Mouse (Mus musculus): ENCODE data around the gene Itga10.
"Not testable (repeated sequence)": the region's sequence is repeated elsewhere in the genome, so short reads cannot be mapped to it uniquely, and the experiment has no call there.

Itga10 gene

DNA sequence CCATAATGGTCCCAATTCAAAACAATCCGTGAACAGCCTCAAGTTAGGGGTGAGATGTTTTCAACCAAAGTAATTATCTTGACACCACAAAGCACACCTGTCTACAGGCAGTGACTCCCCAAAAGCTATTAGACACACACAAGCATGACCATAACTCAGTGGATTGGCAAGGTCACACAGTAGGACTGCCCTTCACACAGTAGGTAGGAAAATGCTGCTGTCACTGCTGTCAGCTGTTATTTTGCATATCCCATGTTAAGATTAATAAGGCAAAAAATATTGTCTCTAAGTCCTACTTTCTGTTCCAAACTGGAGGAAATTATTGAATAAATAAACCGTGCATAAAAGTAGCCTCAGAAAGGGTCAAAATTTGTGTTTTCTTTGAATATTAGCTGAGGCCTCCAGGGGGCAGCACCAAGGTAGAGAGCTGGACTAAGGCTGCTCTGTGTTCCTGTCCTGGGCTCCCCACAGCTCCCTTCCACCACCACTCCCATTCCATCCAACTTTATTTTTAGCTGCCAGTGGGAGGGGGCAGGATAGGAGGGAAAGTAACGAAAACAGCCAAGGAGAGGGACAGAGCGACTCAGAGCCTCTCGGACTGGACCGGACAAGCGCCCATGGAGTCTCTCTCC is at the start of gene Itga10:
Gene Itga10 (plus strand): TSS at position 567 of the 632 bp plus-strand sequence.
- no peak for DNase-seq

GRCm38 (mm10) chr3:96595661-96596060 is 49.7 kb upstream of the Itga10 start:
- peak; percentile 78 for DNase-seq

- DNase-seq: peak; percentile 94
These were observed 49.1 kb upstream of the Itga10 start, which contains the start of gene Ankrd34a for GRCm38 (mm10) chr3:96596228-96596707. Gene Ankrd34a (plus strand): TSS chr3:96596636.

GRCm38 (mm10) chr3:96596855-96597254 is 48.5 kb upstream of the Itga10 start:
- peak; percentile 74 for DNase-seq

DNA sequence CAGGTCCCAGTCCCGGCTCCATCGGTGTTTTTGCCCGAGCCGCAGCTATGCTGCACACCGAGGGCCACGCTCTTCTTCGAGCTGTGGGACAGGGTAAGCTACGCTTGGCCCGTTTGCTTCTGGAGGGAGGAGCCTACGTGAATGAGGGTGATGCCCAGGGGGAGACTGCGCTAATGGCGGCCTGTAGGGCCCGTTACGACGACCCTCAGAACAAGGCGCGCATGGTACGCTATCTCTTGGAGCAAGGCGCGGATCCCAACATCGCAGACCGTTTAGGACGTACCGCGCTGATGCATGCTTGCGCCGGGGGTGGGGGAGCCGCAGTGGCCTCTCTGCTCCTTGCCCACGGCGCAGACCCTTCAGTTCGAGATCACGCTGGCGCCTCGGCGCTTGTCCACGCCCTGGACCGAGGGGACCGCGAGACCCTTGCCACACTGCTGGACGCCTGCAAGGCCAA is 47.9 kb upstream of the Itga10 start:
- DNase-seq: peak; percentile 72

DNA sequence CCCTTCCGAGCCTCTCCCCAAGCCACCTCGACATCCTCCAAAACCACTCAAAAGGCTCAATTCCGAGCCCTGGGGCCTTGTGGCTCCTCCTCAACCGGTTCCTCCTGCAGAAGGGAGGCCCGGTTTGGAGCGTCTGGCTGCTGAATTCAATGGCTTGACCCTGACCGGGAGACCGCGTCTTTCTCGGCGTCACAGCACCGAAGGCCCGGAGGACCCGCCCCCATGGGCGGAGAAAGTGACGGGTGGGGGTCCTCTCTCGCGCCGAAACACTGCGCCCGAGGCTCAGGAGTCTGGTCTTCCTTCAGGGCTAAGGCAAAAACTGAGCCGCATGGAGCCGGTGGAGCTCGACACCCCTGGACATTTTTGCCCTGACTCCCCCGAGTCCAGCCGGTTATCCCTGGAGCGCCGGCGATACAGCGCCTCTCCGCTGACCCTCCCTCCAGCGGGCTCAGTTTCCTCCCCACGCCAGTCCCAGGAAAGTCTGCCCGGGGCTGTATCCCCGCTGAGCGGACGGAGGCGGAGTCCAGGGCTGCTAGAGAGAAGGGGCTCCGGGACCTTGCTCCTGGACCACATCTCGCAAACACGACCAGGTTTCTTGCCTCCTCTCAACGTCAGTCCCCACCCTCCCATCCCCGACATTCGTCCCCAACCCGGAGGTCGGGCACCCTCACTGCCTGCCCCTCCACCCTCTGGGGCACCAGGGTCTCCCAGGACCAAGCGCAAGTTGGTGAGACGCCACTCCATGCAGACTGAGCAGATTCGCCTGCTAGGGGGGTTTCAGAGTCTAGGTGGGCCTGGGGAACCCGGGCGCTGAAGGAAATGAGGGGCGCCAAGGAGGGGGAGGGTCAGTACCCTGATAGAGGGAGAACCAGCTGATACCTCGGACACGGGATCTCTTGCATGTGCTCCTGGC is 47.0 kb upstream of the Itga10 start:
- peak; percentile 56 for DNase-seq

DNA sequence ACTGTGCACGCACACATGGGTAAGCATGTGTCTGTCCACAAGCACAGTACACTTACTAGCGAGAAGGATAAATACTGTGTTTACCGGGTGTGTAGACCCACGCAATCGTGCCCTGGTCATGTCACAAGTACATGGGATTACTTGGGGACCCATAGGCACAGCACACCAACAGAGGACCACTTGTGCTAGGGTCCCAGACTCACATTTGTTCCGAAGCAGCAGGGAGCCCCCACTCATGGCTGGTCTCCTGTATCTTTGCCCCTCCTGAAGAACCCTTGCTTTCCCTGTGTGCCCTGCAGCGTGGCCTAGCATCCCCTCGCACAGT is 46.4 kb upstream of the Itga10 start:
- DNase-seq: no peak

DNA sequence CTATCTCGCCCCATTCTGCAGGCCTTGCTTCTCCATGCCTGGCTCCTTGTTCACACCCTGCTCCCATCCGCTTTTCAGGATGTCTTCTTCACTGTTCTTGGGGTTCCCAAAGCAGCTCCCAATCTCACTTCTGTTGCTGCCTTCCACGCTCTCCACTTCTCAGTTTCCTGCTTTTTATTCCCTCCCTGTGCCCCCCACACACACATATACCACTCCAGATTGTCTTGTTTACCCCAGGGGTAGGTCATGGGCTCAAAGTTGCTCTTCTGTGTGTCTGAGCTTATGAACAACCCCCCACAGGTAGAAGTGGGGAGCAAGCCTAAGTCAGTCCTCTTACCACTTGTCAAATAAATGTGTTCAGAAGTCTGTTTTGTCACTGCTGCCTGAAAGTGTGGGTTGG is 46.0 kb upstream of the Itga10 start:
- DNase-seq: no peak

DNA sequence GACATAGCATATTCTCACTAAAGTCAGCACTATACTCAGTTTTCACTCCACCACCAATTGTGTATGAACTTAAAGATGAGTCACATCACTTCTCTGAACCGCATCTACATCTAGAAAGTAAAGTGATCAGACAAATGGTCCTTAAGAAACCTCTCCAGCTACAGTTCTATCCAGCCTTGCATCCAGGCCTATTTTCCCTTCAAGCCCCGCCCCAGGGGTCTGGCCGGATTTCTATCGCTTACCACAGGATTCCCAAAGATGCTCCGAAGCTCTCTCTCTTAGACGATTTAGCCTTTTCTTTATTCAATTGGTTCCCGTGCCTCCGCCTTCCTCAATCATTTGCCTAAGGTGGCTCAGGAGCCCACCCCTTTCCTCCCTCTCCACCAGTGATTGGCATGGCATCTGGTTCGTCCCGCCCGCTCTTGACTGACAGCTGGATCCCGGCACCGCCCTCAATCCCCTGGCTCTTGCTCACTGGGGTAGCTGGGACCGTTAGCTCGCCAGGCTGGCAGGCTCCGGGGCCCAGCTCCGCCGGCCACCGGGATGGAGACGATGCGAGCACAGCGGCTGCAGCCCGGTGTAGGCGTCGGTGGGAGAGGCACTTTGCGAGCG is 44.6 kb upstream of the Itga10 start, which contains the start of gene Lix1l:
Gene Lix1l (plus strand): TSS at position 511 of the 612 bp plus-strand sequence.
- peak; percentile 95 for DNase-seq

- DNase-seq: peak; percentile 81
These were observed 44.1 kb upstream of the Itga10 start for GRCm38 (mm10) chr3:96601251-96601787.

DNA sequence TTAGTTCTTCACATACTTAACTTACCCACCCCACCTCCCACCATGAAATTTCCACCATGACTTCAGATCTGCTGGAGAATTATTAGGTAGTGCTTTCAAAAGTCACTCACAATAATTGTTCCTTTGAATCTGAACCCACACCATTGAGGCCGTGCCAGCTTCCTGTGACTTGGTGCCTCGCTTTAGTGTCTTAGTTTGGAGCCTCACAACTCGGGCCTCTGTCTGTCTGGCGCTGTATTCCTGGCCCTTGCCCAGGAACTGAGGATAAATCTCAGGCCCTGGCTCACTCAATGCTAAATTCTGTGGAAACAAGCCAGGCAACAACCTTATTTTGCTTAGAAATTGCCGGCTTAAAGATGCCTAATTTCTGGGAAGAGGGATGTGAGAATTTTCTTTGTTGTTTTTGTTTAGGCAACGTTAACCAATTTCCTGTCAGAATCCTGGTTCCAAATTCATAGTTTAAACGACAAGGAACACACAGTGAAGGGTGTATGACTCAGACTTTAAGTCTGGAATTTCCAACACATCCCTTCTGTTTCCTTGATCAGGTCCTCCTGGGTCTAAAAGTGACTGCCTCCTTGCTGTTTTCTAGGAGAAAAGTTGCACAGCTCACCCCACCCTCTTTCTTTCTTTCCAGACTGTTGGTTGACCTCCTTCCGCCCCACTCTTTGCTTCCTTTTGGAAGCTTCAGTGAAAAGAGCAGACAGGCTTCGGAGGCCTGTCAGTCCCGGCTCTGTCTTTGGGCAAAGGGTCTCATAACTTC is 43.3 kb upstream of the Itga10 start:
- DNase-seq: peak; percentile 64

- no peak for DNase-seq
These were observed 42.7 kb upstream of the Itga10 start for GRCm38 (mm10) chr3:96602704-96603084.

- peak; percentile 80 for DNase-seq
These were observed 42.1 kb upstream of the Itga10 start for GRCm38 (mm10) chr3:96603311-96603710.

- DNase-seq: not testable (repeated sequence)
These were observed 39.4 kb upstream of the Itga10 start for GRCm38 (mm10) chr3:96606007-96606406.

DNA sequence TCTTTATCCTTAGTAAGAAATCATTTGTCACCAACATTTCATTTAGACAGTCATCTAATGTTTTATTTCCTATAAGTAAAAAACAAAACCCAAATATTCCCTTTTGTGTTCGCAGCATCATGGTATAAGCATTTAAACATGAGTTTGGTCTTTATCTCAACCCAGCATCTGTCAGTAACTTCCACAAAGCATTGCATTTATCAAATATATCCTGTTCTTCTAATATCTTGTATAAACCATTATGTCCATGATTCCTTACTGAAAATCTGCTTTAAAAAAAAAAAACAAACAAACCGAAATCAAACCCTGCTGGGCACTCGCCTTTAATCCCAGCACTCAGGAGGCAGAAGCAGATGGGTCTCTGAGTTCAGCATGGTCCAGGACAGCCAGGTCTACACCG is 38.8 kb upstream of the Itga10 start:
- DNase-seq: no peak

DNA sequence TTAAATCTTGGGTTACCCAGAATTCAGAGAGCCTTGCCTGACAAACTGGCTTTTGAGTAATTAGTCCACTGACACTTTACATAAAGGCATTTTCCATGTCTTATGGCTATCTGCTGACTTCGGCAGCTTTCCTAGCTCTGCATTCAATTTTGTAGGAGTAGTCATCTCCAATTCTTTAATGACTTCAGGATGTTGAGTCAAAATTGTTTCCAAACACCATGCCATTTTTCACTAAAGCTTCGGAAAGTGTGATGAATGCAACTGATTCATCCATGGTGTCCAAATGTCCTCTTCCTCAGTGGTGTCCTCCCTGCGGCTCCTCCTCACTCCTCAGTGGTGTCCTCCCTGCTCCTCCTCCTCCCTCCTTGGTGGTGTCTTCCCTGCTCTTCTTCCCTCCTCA is 27.4 kb upstream of the Itga10 start:
- DNase-seq: no peak

- no peak for DNase-seq
These were observed 22.2 kb upstream of the Itga10 start for GRCm38 (mm10) chr3:96623201-96623600.

DNA sequence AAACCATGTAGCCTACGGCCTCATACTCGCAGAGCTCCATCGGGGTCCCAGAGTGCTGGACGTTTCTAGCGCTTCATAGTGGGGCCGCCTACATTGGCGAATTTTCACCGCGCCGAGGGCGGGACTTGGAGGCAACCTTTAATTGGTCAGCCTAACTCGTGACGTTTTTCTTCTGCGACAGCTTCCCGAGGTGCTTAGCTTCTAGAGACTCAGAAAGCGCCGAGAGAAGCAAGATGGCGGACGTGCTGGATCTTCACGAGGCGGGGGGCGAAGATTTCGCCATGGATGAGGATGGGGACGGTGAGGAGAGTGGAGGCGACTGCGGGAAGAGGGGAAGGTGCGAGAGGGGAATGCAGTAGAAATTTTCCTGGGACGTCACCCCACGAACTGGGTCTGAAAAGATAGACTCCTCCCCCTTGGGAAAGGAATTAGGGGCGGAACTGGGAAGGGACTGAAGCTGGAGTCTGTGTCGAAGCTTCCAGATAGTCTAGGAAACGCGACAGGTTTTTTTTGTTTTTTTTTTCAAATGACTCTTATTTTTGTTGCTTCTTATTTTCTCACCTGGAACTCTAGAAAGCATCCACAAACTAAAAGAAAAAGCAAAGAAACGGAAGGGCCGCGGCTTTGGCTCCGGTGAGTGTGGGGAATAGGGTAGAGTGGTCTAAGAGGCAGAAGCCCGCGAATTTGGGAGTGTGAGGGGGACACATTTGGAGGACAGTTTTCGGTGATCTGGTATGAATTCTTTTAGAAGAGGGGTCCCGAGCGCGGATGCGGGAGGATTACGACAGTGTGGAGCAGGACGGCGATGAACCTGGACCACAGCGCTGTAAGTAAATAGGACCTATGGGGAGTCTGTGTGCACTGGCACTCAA is 15.4 kb upstream of the Itga10 start, which contains the start of gene Rbm8a:
Gene Rbm8a (plus strand): TSS at position 205 of the 872 bp plus-strand sequence.
- peak; percentile 97 for DNase-seq

- no peak for DNase-seq
These were observed 13.3 kb upstream of the Itga10 start for GRCm38 (mm10) chr3:96632058-96632457.

- DNase-seq: no peak
These were observed 11.4 kb upstream of the Itga10 start for GRCm38 (mm10) chr3:96634015-96634414.

Measured in cerebellum, adult 9-10 months (tissue).